Mouse (Mus musculus): ENCODE results near the gene Vwa3b.
A peak's percentile ranks its signal among the peaks of the same experiment; 100 is the strongest.

Gene Vwa3b

DNA sequence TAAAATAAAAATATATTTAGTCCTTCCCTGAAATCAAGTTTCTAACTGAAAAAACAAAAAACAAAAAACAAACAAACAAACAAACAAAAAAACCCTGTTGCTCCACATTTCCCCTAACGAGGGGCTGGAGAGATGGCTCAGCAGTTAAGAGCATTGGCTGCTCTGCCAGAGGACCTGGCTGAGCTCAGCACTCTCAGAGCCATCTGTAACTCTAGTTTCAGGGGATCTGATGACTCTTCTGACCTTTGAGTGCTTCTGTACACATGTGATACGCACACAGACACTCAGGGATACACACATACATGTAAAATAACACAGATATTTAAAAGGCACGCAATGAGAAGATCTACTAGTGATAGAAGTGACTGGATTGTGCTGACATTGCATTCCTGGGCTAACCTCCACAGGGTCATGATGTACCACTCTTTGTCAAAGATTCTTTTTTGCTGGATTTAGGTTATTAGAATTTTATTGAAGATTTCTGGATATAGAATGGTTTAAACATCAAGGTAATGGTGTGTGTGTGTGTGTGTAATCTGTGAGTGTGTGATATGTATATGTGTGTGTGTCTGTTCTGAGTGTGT, 14.7 kb upstream of the Vwa3b start:
- DNase-seq = no peak

DNA sequence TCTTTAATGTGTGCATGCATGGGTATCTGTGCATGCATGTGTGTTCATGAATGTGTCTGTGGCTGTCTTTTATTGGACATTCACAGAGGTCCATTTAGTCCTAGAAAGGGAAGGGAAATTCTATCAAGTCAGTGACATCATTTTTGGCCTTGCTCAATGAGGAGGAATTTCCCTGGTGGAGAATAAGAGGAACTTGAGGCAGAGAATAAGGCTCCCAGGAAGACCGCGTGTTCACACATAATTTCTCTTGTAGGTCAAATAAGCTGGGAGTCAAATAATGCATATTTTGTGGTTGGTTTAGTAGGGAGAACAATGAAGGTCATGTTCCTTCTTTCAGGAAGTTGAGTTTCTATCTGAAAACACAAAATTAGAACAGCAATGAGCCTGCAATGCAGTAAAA, 13.4 kb upstream of the Vwa3b start:
- DNase-seq = no peak

- DNase-seq = no peak
These were observed 12.7 kb upstream of the Vwa3b start for GRCm38 (mm10) chr1:37013687-37014086.

DNA sequence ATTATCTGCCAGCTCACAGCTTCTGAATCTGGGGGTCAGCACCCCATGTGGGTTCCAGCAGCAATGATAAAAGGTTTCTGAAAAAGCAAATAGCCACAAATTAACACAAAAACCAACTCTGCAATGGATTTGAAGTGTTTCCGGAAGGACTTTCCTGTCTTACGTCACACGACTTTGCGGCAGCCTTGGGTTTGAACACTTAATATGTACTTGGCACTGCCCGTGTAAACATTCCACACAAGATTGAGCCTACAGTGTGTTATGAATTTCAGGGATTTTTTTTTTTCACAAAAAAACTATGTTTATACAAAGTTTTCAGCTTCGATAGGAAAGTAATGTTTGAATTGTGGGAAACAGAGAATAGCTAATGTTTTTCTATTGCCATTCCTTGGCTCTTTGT, 7.4 kb upstream of the Vwa3b start:
- no peak for DNase-seq

DNA sequence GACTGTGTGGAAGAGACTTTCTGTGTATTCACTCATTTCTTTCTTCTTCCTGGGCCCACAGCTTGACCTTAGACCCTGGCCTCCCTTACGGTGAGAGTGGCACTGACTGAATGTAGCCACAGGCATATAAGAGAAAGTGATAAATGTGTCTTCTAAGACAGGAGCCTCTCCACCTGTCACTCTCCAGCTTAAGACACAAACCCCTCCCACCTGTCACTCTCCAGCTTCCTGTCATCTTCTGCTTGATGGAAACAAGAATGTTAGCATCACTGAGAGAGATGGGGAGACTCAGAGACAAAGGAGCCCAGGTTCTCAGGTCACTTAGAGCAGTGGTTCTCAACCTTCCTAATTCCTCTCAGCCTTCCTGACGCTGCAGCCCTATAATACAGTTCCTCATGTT, 3.7 kb upstream of the Vwa3b start:
- DNase-seq = no peak

- peak; percentile 7 for DNase-seq
These were observed 1.7 kb upstream of the Vwa3b start for GRCm38 (mm10) chr1:37024736-37025135.

DNA sequence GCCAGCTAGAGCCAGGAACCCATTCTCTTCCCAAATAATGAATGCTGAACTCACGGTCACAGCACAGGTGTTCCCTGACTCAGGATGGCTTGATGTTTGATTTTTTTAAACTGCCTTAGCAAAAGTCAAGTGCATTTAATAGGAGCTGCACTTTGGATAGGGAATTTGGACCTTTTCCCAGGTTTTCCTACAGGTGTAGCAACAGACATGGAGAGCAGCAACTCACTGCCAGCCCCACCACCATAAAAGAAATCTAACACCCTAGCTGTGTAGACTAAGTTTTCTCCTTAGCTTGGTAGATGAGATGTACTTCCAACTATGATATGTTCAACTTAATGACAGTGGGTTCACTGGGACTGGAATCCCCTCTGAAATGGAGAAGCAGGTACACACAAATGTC, 1.0 kb upstream of the Vwa3b start:
- no peak for DNase-seq

- no peak for DNase-seq
These were observed 470 bp downstream of the Vwa3b start for GRCm38 (mm10) chr1:37026866-37027265.

DNA sequence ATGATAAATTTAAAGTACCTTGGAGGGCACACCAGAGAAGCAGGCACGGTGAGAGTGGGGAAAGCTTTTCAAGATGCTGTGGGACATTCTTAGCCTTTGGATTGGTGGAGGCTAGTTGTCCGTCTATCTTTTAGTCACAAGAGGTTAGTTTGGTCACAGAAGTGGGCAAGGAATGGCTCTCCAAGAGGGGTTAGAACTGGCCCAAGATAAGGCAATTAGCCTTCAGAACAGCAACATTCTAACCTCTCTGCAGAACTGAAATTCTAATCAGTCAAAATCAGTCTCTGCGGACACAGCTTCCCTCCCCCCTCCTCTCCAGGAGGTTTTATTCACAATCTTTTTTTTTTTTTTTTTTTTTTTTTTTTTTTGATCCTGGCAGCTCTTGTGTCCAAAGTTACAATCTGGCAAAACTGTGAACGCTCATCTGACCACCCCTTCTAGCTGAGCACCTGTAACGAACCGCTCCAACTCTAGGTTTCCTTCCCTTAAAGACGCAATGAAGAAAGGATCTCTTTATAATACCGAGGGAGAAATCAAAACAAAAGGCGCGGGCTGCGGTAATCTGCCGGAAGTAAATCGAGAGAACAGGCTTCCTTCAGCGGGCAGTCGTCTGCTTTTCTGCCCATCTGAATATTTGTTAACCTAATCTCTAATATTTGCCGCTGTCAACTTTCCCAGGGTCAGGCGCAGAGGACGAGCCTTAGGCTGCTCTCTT, 2.2 kb downstream of the Vwa3b start:
- DNase-seq = no peak

DNA sequence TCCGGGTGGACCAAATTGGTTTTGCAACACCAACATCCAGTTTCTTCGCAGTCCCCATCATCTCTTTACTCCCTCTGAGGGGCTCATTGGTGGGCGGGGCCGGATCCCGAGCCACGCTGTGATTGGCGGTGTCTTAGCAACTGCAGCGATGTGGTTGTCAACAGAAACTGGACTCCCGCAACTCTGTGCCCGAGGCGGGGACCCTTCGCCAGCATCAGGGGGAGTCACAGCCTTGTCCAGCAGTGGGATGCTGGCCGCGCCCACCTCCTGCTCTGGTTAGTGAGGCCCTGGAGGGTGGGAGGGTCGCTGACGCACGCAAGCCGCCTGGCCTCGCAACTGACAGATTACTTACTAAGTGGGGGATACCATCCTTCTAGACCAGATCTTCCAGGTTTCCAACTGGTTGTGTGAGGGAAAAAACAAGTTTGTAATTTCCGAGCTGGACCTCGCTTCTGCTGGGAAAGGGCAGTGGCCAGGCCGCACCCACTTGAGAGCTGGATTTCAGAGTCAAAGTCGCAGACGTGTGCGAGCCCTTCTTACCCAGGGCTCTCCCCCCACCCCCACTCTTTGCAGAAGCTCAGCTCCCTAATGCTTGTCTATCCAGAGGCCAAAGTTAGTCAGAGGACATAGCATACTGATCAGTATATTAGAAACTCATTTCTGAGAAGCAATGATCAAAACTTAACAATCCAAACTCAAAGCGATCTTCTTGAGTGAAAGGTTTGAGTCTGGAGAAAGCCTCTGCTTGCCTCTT, 2.9 kb downstream of the Vwa3b start:
- DNase-seq = peak; percentile 38

DNA sequence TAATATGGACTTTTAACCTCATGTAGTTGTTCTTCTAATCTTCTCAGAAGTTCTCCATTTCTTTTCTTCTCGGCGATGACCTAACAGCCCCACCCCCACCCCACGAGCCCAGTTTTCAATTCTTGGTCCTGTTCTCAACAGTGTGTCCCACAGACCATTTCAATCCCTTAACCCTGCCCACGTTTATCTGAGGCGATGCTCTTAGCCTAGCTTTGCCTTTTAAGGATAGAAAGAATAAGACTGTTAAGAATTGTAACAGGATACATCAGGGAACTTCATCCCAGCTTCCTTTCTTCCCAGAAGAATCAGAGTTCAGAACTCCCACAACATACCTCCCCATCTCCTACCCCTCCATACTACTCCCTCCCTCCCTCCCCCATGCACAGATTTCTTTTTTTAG, 3.5 kb downstream of the Vwa3b start:
- no peak for DNase-seq

- DNase-seq = no peak
These were observed 4.3 kb downstream of the Vwa3b start for GRCm38 (mm10) chr1:37030693-37031092.

GRCm38 (mm10) chr1:37035879-37036278, 9.5 kb downstream of the Vwa3b start:
- no peak for DNase-seq

GRCm38 (mm10) chr1:37041126-37041525, 14.7 kb downstream of the Vwa3b start:
- no peak for DNase-seq

DNA sequence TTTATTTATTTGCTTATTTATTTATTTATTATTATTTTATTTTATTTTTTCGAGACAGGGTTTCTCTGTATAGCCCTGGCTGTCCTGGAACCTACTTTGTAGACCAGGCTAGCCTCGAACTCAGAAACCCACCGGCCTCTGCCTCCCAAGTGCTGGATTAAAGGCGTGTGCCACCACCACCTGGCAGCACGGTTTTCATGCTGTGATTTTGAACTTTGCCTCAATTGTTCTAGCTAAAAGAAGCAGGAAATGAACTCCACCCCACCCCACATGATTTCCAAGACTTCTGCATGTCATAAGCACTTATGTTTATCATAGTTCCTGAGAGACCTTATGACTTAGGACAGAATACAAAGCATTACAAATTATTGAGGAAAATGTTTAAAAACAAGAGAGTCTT, 15.5 kb downstream of the Vwa3b start:
- no peak for DNase-seq

DNA sequence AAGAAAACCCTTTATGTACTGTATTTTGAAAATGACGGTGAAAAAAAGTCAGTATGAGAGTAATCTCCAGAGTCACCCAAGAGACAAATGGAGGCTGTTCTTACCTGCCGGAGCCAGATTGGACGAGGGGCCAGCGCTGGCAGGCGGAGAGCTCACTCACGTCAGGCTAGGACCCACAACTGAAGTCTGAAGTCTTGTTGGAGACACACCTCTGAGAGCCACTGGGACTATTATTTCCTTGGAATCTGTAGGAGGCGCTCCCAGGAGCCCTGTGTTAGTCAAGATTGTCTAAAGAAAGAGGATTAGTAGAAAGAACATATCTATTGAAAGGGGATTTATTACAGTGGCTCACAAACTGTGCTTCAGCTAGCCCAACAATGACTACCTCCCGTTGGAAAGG, 16.4 kb downstream of the Vwa3b start:
- DNase-seq = no peak

GRCm38 (mm10) chr1:37043196-37043595, 16.8 kb downstream of the Vwa3b start:
- DNase-seq = no peak

DNA sequence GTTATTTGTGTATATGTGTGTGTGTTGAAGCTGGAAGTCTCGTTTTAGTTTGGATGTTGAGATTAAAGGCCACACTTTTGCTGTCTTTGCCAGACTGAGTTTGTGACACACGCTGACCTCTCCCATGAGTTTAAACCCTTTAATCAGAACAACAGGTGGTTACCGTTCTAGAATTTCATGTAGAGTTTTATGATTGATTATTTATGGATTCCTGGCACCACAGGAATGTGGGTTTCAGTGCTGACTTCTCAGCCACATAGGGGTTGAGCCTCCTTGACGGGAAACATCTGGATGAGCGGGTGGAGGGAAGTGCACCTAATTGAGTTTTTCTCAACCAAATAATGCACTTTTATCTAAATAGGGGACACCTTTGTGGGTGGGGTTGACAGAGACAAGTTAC, 19.1 kb downstream of the Vwa3b start:
- no peak for DNase-seq

DNA sequence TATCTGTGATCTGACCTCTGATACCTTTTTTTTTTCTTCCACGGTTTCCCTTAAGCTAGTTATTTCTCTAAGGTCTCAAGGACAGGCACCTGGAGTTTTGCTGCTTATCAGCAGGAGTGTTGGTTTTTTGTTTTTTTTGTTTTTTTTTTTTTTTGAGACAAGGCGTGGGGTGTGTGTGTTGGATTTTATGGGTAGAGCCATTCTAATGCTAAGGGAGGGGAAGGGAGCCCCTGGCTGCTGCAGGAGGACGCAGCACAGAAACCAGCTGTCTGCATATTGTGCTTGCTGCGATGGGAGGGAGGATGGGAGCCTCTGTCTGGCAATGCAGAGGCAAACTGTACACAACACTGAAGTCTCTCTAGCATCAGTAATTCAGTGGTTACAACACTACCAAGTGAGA, 22.8 kb downstream of the Vwa3b start:
- DNase-seq = no peak

DNA sequence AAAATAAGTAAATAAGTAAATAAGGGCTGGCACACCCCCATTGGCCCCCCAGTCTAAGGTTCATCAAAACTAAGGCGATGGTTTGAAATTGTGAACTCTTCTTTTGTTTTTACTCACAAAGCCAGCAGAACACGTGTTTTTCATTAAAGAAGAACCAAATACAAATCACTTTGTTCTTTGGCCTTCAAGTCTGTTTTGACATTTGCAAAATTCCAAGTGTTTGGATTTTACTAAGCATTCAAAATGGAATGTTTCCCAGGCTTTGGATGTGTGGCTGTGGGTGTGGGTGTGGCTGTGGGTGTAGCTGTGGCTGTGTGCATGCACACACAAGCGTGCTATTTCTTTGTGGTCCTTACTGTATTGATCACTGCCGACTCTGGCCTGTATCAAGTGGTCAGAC, 27.3 kb downstream of the Vwa3b start:
- DNase-seq = no peak

DNA sequence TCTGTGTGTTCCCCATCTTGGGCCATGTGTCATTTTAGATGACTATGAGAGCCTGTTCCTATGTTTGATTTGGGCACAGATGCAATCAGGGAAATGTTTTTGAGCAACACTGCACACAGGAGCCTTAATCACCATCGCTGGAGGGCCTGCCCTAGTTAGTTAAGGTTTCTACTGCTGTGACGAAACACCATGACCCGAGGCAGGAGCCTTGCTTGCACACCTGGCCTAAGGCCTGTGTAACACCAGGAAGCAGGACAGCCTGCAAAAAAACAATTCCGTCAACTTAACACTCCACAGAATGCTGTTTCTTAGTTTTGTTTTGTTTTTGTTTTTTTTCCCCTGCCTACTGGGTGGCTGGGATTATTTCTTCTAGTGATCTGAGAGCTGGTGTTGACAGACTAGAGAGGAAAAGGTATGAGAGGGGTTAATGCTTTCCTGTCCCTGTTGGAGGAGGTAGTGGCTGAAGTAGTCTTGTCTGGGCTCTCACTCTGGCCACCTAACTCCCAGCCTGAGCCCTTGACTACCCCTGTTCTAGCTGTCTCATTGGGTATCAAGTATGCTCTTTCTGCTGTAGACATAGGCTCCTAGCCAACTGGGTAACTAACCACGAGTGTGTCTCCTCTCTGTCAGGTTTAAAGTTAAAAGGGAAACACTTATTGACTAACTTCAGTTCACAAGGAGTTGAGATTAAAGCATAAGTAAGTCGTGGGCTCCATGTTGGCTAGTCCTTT, 30.6 kb downstream of the Vwa3b start:
- DNase-seq = no peak

DNA sequence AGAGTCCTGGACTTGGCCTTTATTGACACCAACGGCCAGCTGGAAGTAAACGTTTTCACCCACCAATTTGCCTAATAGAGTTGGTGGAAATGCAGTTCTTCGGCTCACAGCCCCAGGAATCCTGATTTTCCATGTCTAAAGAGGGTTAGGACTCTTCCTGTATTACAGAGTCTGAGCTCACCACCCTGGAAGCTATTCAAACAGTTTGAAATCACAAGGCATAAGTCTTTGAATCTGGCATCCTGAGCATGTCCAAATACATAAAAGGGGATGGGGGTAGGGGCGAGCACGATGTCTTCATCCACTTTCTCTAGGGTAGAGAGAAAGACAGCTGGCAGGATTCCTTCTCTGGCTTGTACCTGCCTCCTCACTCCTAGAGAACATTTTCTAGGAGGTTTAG, 34.5 kb downstream of the Vwa3b start:
- no peak for DNase-seq

DNA sequence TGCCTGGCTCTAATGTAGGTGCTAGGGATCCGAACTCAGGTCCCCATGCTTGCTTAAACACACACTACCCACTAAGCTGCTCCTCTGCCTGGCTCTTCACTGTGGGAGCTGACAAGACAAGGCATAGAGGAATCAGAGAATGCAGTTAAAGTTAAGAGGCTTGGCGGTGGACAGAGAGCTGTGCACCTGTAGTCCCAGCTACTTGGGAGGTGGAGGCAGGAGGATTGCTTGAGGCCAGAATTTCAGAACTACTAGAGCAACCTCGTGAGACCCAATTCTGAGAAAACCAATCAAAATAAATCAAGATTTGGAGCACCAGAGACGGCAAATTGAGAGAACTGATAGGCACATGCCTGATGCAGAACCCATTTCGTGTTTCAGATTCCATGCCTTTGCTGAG, 36.7 kb downstream of the Vwa3b start:
- DNase-seq = no peak

GRCm38 (mm10) chr1:37063841-37064240, 37.4 kb downstream of the Vwa3b start:
- DNase-seq = no peak
